Mouse (Mus musculus) brain, embryonic 14.5 days (tissue): Measurements from ENCODE around the gene Asz1.

Source experiments
- CTCF ChIP-seq: fragments of 200-500 bp; IDR thresholded peaks from 2 replicates; pipeline ENCODE4 v1.5.1; 2012; ENCODE audit warnings: inconsistent platforms, mild to moderate bottlenecking, moderate library complexity, borderline replicate concordance; ENCODE audit not compliant: insufficient read depth, insufficient read length; ENCODE audit errors: extremely low read depth
- POLR2A ChIP-seq: fragments of 200-500 bp; IDR thresholded peaks from 2 replicates; pipeline ENCODE4 v1.6.1; 2012; ENCODE audit warnings: mild to moderate bottlenecking, inconsistent platforms, borderline replicate concordance; ENCODE audit not compliant: poor library complexity, insufficient read depth, insufficient read length, severe bottlenecking; ENCODE audit errors: extremely low read depth

DNA sequence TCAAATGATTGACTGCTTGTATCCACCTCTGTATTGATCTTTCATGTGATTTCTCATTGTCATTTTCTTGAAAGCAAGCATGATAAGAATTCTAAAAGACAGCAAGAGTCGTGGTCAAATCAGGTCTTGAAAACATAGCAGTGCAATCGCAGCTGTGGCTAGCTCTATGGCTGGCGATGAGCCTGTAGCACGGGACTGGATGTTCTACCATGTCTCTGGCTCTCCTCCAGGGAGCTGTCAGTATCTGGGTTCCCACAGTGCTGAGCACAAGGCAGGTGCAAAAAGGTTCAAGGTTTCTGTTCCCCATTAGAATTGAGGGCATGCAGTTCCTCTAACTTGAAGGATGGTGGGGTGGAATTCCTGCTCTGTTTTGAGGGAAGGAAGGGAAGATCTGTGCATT lies 44.2 kb upstream of the Asz1 start:
- TF ChIP-seq POLR2A: no peak
- no peak for TF ChIP-seq CTCF
